Mouse (Mus musculus): ENCODE data around the gene Sgsh.

Gene Sgsh

GRCm38 (mm10) chr11:119375425-119375824 lies 20.1 kb upstream of the Sgsh start:
- DNase-seq: no peak

- peak; percentile 85 for DNase-seq
Measured at GRCm38 (mm10) chr11:119363534-119364145, 8.3 kb upstream of the Sgsh start.

GRCm38 (mm10) chr11:119362769-119363533 lies 7.6 kb upstream of the Sgsh start:
- DNase-seq: no peak

GRCm38 (mm10) chr11:119359089-119359488 lies 3.8 kb upstream of the Sgsh start:
- no peak for DNase-seq

GRCm38 (mm10) chr11:119354798-119355442 lies 416 bp downstream of the Sgsh start:
- peak; percentile 72 for DNase-seq

- DNase-seq: no peak
Measured at GRCm38 (mm10) chr11:119353946-119354345, 1.4 kb downstream of the Sgsh start.

- DNase-seq: no peak
Measured at GRCm38 (mm10) chr11:119352113-119352512, 3.2 kb downstream of the Sgsh start.

- no peak for DNase-seq
Measured at GRCm38 (mm10) chr11:119347125-119347524, 8.2 kb downstream of the Sgsh start.

- no peak for DNase-seq
Measured at GRCm38 (mm10) chr11:119344865-119345264, 10.5 kb downstream of the Sgsh start.

- no peak for DNase-seq
Measured at GRCm38 (mm10) chr11:119344178-119344577, 11.2 kb downstream of the Sgsh start.

- DNase-seq: peak; percentile 86
Measured at GRCm38 (mm10) chr11:119339637-119340036, 15.7 kb downstream of the Sgsh start.

GRCm38 (mm10) chr11:119339179-119339578 lies 16.2 kb downstream of the Sgsh start:
- DNase-seq: no peak

- no peak for DNase-seq
Measured at GRCm38 (mm10) chr11:119338271-119339059, 16.9 kb downstream of the Sgsh start.

- DNase-seq: no peak
Measured at GRCm38 (mm10) chr11:119331970-119332369, 23.4 kb downstream of the Sgsh start.

GRCm38 (mm10) chr11:119330592-119330991 lies 24.7 kb downstream of the Sgsh start:
- no peak for DNase-seq

GRCm38 (mm10) chr11:119325068-119325467 lies 30.3 kb downstream of the Sgsh start:
- DNase-seq: no peak

GRCm38 (mm10) chr11:119322521-119322920 lies 32.8 kb downstream of the Sgsh start:
- no peak for DNase-seq

- DNase-seq: no peak
Measured at GRCm38 (mm10) chr11:119316720-119317119, 38.6 kb downstream of the Sgsh start.

GRCm38 (mm10) chr11:119314252-119314936 lies 40.9 kb downstream of the Sgsh start:
- DNase-seq: peak; percentile 66

- no peak for DNase-seq
Measured at GRCm38 (mm10) chr11:119310621-119311020, 44.7 kb downstream of the Sgsh start.

- no peak for DNase-seq
Measured at GRCm38 (mm10) chr11:119307916-119308315, 47.4 kb downstream of the Sgsh start.

- DNase-seq: no peak
Measured at GRCm38 (mm10) chr11:119307658-119307867, 47.8 kb downstream of the Sgsh start, which contains the start of gene Card14. Gene Card14, plus strand, starts transcription at chr11:119307768.
